Mouse (Mus musculus) heart, postnatal 36 days (tissue): ENCODE data around the gene Foxs1. TPM values are rescaled to one million over a fixed set of nuclear protein-coding genes. Genes with fewer than 3 reads are reported as not detected.

Experiments used
- DNase-seq, 2 experiments: peaks; one replicate each; pipeline ENCODE4 v3.0.0; 2021 to 2022
- intact Hi-C: fragments of 180-260 bp; cut with DNase I; formaldehyde crosslinking; loops from one replicate; pipeline ENCODE4 v1.15.1; 2025
- total RNA-seq, 2 experiments: library from RNA; stranded (reverse); gene quantifications; 2 replicates each; pipeline ENCODE4 v1.2.3; 2021

The Foxs1 gene
- 1 to 10 TPM; 2.8 to 3.6 TPM for total RNA-seq

DNA sequence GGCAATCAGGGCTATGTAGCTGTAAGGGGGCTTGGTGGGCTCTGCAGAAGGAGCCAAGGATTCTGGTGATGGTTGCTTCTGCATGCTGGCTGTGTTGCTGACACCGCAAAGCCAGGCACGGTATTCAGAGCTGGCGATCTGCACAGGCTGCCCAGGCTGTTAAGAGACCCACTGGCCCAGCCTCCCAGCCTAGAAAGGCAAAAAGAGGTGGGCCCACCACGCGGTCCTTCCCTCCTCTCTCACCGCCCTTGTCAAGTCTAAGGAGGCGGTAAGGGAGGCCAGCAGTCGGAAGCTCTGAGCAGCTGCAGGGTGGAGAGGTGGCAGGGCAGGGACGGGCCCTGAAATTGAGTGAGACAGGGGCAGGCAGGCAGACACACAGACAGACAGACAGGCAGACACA, at the start of gene Foxs1:
Gene Foxs1 (minus strand): TSS at position 161 of the 400 bp plus-strand sequence.
- intact Hi-C loops = loop anchor here (1.0 kb wide), 1 partner anchor 19 kb away; no protein-coding TSS in a partner anchor
- DNase-seq = peak; percentile 46 to 57

GRCm38 (mm10) chr2:152976991-152977390, 44.0 kb upstream of the Foxs1 start:
- intact Hi-C loops = no loop called here
- DNase-seq = no peak

- intact Hi-C loops = no loop called here
- DNase-seq = no peak
Measured at GRCm38 (mm10) chr2:152965555-152965954, 32.5 kb upstream of the Foxs1 start.

DNA sequence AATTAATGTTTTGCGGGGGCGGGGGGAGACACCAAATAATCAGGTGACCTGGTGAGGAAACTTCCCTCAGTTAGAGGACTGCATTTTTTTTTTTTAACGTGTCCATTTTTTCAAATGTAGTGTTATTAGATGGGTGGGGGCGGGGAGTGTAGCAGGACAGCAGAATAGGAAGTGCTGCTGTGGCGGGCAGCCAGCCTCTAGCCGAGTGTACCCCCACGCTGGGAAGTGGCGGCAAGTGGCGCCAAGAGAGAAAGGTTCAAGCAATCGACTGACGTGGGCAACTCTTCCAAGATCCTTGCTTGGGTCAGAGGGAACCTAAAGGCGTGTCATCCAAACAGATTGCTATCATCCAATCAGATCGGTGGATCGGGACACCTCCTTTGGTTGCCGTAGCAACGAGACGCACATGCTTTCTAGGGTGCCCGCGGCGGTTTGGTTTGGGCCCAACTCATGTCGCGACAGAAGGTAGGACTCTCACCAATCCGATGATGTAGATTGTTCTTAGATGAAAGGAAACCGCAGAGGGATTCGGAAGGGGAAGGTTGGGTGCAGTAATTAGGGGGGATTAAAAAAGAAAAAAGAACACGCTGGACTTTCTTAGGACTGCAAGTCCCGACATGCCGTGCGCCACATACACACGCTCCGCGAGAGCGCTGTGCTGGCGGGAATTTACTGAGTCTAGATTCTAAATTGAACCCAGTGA, 29.2 kb upstream of the Foxs1 start, which contains the start of gene Ttll9:
Gene Ttll9 (plus strand): TSS at position 395 of the 703 bp plus-strand sequence.
- peak; percentile 45 to 60 for DNase-seq
- intact Hi-C loops = no loop called here

- intact Hi-C loops = no loop called here
Measured at GRCm38 (mm10) chr2:152958116-152958515, 25.1 kb upstream of the Foxs1 start.

GRCm38 (mm10) chr2:152951850-152952720, 19.1 kb upstream of the Foxs1 start:
- DNase-seq = no peak
- intact Hi-C loops = no loop called here

More at GRCm38 (mm10) chr2:152958116-152958515, 25.1 kb upstream of the Foxs1 start:
- no peak for DNase-seq

DNA sequence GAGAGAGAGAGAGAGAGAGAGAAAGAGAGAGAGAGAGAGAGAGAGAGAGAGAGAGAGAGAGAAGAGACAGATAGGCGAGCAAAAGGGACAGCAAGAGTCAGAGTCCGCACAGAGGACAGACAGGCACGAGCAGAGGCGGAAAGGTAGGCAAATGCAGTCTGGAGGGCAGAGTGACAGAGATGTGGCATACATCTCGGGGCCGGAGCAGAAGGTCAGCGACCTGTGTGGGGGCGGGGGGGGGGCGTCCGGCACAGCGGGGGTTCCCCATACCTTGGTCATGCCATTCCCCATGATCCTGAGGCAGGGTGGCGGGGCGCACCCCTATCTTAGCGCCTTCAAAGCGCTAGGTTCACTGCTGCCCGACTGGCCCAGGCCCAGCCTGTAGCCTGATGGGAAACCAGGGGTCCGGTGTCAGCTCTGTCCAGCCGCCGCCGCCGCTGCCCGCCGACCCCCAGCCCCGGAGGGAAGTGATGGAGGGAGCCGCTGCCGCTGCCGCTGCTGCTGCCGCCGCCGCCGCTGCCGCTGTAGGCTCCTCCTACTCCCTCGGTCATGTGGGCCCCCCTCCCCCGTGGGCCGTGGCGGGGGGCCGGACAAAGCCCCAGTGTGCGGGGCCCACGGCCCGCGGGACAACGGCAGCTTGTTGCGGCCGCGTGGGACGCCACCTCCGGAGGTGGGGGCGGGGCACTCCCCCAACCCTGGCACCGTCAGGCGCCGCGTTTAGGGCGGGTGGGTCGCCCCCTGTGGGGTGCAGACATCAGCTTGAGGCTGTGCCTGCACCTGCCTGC, 18.2 kb upstream of the Foxs1 start, which contains the start of gene Dusp15:
Gene Dusp15 (minus strand): TSS at position 634 of the 785 bp plus-strand sequence.
- intact Hi-C loops = no loop called here
- DNase-seq = peak in 1 of 2 experiments; percentile 17

DNA sequence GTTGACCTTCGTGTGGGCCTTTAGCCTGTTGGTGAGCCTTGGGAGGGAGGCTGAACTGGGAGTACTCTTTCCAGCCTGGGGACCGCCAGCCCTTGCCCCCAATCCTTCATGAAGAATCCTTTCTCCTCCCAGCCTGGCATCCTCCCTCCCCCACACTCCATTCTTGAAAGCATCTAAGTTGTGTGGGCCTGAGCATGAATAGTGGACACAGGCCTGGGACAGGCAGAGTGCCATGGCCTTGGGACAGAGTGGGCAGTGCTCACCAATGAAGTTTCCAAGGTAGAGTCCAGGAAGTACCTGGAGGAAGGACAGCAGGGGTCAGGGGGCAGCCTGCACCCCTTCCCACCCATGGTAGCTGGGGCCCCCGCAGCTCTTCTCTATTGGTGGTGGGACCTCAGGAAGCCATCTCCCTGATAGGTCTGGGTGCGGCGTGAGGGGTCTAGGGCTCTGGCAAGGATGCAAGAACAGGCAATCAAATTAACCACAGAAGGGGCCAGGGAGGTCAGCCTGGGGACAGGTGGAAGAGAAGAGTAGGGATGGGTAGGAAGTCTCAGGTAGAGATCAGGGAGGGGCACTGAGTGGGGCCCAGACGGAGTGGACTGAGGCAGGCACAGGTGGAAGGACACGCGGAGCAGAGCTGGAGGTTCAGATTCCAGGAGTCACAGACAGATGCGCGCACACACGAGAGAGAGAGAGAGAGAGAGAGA, 17.5 kb upstream of the Foxs1 start:
- intact Hi-C loops = no loop called here
- DNase-seq = no peak

DNA sequence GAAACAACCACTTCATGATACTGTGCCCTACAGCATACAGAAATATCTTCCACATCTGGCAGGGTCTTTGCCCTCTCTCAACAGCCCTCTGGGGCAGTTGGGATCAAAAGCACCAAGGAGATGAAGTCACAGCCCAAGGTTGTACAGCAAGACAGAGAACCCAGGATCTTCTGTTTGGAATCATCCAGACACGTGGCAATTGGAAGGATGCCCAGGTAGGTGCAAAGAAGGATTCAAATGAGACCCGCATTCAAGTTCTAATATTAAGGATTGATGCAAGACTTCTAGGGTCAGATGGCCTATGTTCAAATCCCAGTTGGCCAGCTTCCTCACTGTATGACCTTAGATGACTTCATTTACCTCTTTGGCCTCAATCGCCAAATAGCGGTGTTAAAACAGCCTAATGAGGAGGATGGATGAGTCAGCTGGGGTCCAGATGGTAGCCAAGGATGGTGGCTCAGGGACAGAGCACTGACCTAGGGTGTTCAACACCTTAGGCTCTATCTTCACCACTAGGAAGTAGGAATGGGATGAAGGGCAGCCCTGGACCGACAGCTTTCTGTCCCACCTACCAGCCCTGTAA, 15.5 kb upstream of the Foxs1 start:
- DNase-seq = no peak
- intact Hi-C loops = no loop called here

DNA sequence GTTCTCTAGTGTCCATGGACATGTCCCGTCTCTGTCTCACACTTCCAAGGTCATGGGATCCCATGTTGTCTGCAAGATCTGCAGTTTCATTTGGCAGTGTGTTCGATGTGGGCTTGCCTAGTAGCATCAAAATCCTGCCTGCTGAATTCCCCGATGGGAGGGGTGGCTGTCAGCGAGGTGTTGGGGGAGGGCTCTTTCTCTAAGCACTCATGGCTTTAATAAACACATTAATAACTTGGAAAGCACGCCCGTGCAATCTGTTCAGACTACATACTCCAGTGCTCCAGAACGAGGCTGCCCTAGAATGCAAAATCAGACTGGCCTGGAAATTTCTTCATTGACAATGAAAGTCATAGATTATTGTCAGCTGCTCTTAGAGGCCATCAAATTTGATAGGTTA, 14.1 kb upstream of the Foxs1 start:
- no peak for DNase-seq
- intact Hi-C loops = no loop called here

DNA sequence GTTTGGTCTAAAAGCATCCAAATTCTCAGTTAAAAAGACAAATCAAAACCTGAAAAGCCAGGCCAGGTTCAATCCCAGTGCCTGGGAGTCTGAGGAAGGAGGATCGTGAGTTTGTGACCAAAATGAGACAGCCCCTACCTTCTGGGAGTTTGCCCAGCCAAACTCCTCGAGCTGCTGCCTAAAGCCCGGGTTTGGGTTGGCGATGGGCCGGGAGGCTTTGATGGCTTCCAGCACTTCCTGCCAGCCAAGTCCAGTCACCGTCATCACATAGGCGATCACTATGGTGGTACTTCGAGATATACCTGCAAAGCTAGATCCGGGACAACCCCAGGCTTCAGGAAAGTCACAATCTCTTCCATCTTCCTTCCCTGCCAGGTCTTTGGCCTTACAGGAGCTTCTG, 11.0 kb upstream of the Foxs1 start:
- intact Hi-C loops = loop anchor here (5.0 kb wide), 1 partner anchor 37 kb away; no protein-coding TSS in a partner anchor
- no peak for DNase-seq

DNA sequence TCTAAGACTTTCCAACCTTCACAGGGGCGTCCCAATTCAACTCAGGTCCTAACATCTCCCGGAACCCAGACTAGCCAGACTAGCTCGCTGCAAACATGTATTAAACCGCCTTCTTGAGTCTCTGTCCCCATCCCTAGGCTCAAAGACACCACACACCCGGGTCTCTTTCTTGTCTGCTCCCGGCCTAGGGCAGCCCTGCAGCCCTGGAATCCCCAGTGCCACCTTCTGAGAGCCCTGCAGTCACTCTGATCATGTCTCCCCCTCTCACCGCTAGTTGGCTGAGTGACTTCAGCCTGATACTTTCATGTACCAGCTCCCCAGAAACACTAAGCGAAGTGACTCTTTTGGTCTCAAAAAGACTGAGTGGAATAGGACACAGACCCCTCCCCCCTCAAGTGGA, 10.6 kb upstream of the Foxs1 start:
- intact Hi-C loops = loop anchor here (5.0 kb wide), 1 partner anchor 36 kb away; no protein-coding TSS in a partner anchor
- no peak for DNase-seq

- intact Hi-C loops = loop anchor here (5.0 kb wide), 1 partner anchor 36 kb away; no protein-coding TSS in a partner anchor
- no peak for DNase-seq
Measured at GRCm38 (mm10) chr2:152942898-152943515, 10.0 kb upstream of the Foxs1 start.

DNA sequence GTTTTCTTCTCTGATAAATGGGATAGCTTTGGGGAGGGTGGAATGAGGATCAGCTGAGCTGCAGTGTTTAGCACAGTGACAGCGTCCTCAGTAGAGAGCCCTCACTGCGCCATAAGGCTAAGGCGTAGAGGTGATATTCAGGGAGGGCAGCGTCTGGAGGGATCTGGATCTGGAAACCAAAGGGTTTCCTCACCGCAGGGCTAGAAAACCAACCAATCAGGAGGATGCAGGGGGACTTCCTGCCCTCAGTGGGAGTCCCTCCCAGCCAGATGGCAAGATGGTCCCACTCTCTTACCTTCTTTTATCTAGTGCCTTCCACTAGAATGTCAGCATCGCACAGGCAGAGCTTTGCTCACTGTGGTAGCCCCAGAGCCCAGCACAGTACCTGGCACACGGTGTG, 8.8 kb upstream of the Foxs1 start:
- intact Hi-C loops = loop anchor here (5.0 kb wide), 1 partner anchor 34 kb away; no protein-coding TSS in a partner anchor
- DNase-seq = no peak

DNA sequence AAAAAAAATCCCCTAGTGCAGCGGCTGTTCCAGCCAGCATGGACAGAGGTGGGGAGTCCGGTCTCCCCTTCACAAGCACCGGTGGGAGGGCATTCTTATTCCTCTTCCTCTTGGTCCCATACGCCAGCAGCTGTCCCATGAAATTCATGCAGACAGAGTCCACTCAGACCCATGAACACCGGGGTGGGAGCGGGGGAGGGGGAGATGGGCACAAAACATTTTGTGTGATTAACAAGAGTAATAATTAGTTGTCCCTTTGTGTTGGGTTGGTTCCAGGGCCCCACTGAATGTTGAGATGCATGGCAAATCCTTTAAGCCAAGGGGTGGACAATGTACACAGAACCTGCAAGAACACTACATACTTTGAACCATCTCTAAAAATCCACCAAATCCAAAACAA, 8.1 kb upstream of the Foxs1 start:
- no peak for DNase-seq
- intact Hi-C loops = loop anchor here (5.0 kb wide), 1 partner anchor 34 kb away; no protein-coding TSS in a partner anchor

DNA sequence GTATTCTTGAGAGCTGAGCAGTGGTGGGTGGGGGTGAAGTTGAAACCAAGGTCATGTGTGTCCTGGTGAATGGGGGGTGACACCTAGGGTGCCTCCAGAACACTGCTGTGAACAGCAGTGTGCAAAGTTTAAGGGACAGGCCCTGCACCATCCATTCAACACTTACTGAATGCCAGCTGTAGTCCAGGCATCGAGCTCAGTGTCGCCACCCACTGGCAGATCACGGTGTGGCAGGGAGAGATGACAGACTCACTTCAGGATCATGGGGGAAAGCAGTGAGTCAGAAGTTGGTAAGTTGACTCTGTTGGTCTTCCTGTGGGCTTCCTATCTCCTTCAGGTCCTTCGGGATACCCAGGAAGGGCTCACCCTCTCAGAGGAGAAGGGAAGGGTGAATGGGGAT, 6.8 kb upstream of the Foxs1 start:
- intact Hi-C loops = loop anchor here (5.0 kb wide), 1 partner anchor 33 kb away; no protein-coding TSS in a partner anchor
- peak; percentile 46 to 71 for DNase-seq

DNA sequence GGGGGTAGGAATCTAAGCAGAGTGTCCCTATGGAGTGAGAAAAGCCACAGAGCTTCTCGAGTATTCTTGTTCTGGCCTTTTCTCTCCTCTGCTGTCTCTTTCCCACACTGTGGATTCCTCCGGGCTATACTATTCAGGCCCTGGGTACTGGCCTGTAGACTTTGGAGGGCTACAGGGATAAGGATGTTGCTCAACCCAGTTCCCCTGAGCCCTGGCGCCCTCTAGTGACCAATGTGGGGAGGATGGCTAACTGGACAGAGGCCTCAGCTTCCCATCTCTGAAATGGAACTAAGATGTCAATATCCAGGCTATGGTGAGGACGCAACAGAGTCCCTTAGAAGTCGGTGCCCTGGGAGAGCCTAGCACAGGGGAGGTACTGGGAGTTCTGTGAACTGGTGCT, 606 bp upstream of the Foxs1 start:
- intact Hi-C loops = loop anchor here (1.0 kb wide), 1 partner anchor 19 kb away; no protein-coding TSS in a partner anchor
- DNase-seq = peak; percentile 78 to 80

DNA sequence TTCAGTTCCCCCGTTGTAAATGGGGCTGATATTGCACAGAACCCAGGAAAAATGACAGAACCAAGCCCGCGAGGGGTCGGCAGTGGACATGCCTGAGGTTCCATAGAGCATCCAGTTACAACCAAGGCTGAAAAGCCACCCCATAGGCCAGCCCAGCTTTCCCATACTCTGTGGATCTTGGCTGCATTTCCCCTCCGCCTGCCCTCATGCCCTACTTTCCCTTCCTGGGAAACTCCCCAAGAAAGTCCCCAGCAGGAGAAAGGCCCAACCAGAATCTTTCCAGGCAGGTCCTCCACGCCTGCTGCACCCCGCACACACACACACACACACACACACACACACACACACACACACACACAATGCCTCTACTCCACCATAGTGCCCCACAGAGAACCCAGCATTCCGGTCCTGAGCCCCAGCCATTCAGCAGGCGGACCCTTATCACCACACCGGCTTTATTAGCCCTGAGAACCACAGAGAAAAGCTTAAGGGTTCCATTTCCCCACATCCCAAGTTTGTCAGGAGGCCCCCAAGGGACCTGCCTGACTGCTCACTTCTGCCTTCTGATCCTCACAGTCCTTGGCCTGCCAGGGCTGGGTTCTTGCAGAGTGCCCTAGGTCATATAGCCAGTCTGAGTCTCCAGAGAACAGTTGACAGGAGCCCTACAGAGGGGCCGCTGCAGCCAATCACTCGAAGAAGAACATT, 1.4 kb downstream of the Foxs1 start:
- no peak for DNase-seq
- intact Hi-C loops = no loop called here
